Mouse (Mus musculus) C2C12 (cell line): ENCODE data around the gene Slc12a7. TPM values are rescaled to one million over a fixed set of nuclear protein-coding genes. Genes with fewer than 3 reads are reported as not detected.

Experiments
- H3K27me3 ChIP-seq: one replicate; pipeline ENCODE4 v1.6.1; 2011; ENCODE audit not compliant: control insufficient read depth, insufficient read depth, insufficient read length
- H3K36me3 ChIP-seq: one replicate; pipeline ENCODE4 v1.6.1; 2011; ENCODE audit not compliant: control insufficient read depth, insufficient read depth
- H3K4me3 ChIP-seq: one replicate; pipeline ENCODE4 v1.5.1; 2011; ENCODE audit warnings: mild to moderate bottlenecking, control low read depth; ENCODE audit not compliant: poor library complexity, insufficient read depth, severe bottlenecking
- H3K79me2 ChIP-seq: one replicate; pipeline ENCODE4 v1.6.1; 2011; ENCODE audit not compliant: control insufficient read depth, insufficient read depth
- H3K79me3 ChIP-seq: one replicate; pipeline ENCODE4 v1.6.1; 2011; ENCODE audit warnings: low read depth, control low read depth
- H3ac ChIP-seq: one replicate; pipeline ENCODE3; 2011; ENCODE audit warnings: low read depth; ENCODE audit not compliant: control insufficient read depth, insufficient read length
- CEBPB ChIP-seq: IDR thresholded peaks from one replicate; pipeline ENCODE4 v1.6.1; 2011; ENCODE audit warnings: low read depth, mild to moderate bottlenecking, control low read depth, moderate library complexity
- CTCF ChIP-seq: IDR thresholded peaks from one replicate; pipeline ENCODE4 v1.5.1; 2011; ENCODE audit not compliant: control insufficient read depth, insufficient read depth, insufficient read length
- FOSL1 ChIP-seq: IDR thresholded peaks from one replicate; pipeline ENCODE4 v1.8.0; 2011; ENCODE audit warnings: mild to moderate bottlenecking, low read length; ENCODE audit not compliant: poor library complexity, insufficient read depth, severe bottlenecking
- MAX ChIP-seq: IDR thresholded peaks from one replicate; pipeline ENCODE4 v1.6.1; 2011; ENCODE audit warnings: mild to moderate bottlenecking, control low read depth
- MYOD1 ChIP-seq: IDR thresholded peaks from one replicate; pipeline ENCODE4 v1.6.1; 2011; ENCODE audit warnings: low read depth; ENCODE audit not compliant: control insufficient read depth, insufficient read length
- MYOG ChIP-seq: IDR thresholded peaks from one replicate; pipeline ENCODE4 v1.6.1; 2011; ENCODE audit not compliant: control insufficient read depth, insufficient read length; ENCODE audit errors: extremely low read depth
- USF1 ChIP-seq: IDR thresholded peaks from one replicate; pipeline ENCODE4 v1.6.1; 2011; ENCODE audit warnings: low read depth, mild to moderate bottlenecking, control low read depth, moderate library complexity
- polyA plus RNA-seq: library from polyadenylated mRNA; unstranded; fragments of >200 nt; fragmentation: generic; extraction: Trizol; gene quantifications from one replicate; pipeline ENCODE4 v1.2.1, GENCODE M21; 2012; ENCODE audit warnings: missing spikeins

Slc12a7 gene
- polyA plus RNA-seq, 1 experiment, result 28.7 TPM

GRCm38 (mm10) chr13:73720241-73720640 lies 12.7 kb upstream of the Slc12a7 start:
- H3K36me3 ChIP-seq, result no peaks in the 10 kb centered on the region
- no peak for TF ChIP-seq MAX
- no peak for TF ChIP-seq MYOD1
- no peak for TF ChIP-seq CTCF
- no peak for TF ChIP-seq FOSL1
- no peak for TF ChIP-seq USF1
- no peak for TF ChIP-seq MYOG
- no peak for TF ChIP-seq CEBPB
- H3ac ChIP-seq, result no peak overlapping the region
- H3K79me3 ChIP-seq, result no peaks in the 10 kb centered on the region
- no peaks in the 10 kb centered on the region for H3K27me3 ChIP-seq
- H3K4me3 ChIP-seq, result no peak overlapping the region
- no peaks in the 10 kb centered on the region for H3K79me2 ChIP-seq

GRCm38 (mm10) chr13:73723081-73723668 lies 9.7 kb upstream of the Slc12a7 start:
- TF ChIP-seq MAX, result no peak
- no peak for TF ChIP-seq MYOD1
- TF ChIP-seq USF1, result no peak
- TF ChIP-seq CTCF, result no peak
- TF ChIP-seq CEBPB, result no peak
- no peak for TF ChIP-seq FOSL1
- TF ChIP-seq MYOG, result no peak

GRCm38 (mm10) chr13:73725315-73725714 lies 7.6 kb upstream of the Slc12a7 start:
- H3K79me2 ChIP-seq, result no peaks in the 10 kb centered on the region
- no peak for TF ChIP-seq MYOD1
- no peak overlapping the region for H3K4me3 ChIP-seq
- no peaks in the 10 kb centered on the region for H3K79me3 ChIP-seq
- H3K27me3 ChIP-seq, result no peaks in the 10 kb centered on the region
- no peaks in the 10 kb centered on the region for H3K36me3 ChIP-seq
- H3ac ChIP-seq, result no peak overlapping the region

More at GRCm38 (mm10) chr13:73723081-73723668, 9.7 kb upstream of the Slc12a7 start:
- no peaks in the 10 kb centered on the region for H3K27me3 ChIP-seq
- H3K36me3 ChIP-seq, result no peaks in the 10 kb centered on the region
- no peak overlapping the region for H3ac ChIP-seq
- no peak overlapping the region for H3K4me3 ChIP-seq
- no peaks in the 10 kb centered on the region for H3K79me3 ChIP-seq
- no peaks in the 10 kb centered on the region for H3K79me2 ChIP-seq

GRCm38 (mm10) chr13:73727621-73728025 lies 5.3 kb upstream of the Slc12a7 start:
- TF ChIP-seq CTCF (no peak), FOSL1 (no peak), USF1 (no peak), MYOD1 (no peak)
- Histone ChIP-seq H3ac (no peak overlapping the region), H3K27me3 (no peaks in the 10 kb centered on the region), H3K79me3 (no peaks in the 10 kb centered on the region), H3K36me3 (no peaks in the 10 kb centered on the region), H3K79me2 (no peaks in the 10 kb centered on the region), H3K4me3 (no peak overlapping the region)

GRCm38 (mm10) chr13:73728633-73729032 lies 4.3 kb upstream of the Slc12a7 start:
- no peaks in the 10 kb centered on the region for H3K36me3 ChIP-seq
- TF ChIP-seq USF1 (no peak), MYOD1 (no peak), MAX (no peak), CTCF (no peak), CEBPB (no peak), MYOG (no peak), FOSL1 (no peak)
- H3K27me3 ChIP-seq, result no peaks in the 10 kb centered on the region
- no peaks in the 10 kb centered on the region for H3K79me2 ChIP-seq
- no peak overlapping the region for H3ac ChIP-seq
- no peak overlapping the region for H3K4me3 ChIP-seq
- no peaks in the 10 kb centered on the region for H3K79me3 ChIP-seq

- H3K79me2 ChIP-seq, result no peaks in the 10 kb centered on the region
- no peak overlapping the region for H3ac ChIP-seq
- H3K4me3 ChIP-seq, result no peak overlapping the region
- H3K36me3 ChIP-seq, result no peaks in the 10 kb centered on the region
- no peaks in the 10 kb centered on the region for H3K27me3 ChIP-seq
- no peaks in the 10 kb centered on the region for H3K79me3 ChIP-seq
- TF ChIP-seq MYOD1 (no peak), FOSL1 (no peak), MYOG (no peak), USF1 (no peak), MAX (no peak), CEBPB (no peak), CTCF (no peak)
Observed at GRCm38 (mm10) chr13:73730913-73731312, 2.0 kb upstream of the Slc12a7 start.
